ENCODE assay signal across 19 mouse cellular contexts in genomic region chr16:57685790-57686399, GRCm38 (mm10).
A peak's percentile ranks its signal among the peaks of the same experiment; 100 is the strongest.
DNase-seq lines count a peak whose midpoint lies in the region; ATAC-seq and TF ChIP-seq lines count a peak whose summit lies in the region.
"Had no signal": no experiment of that assay in that cellular context is flagged by ENCODE, and none has a peak within 500 bp of the region (broad histone marks: within the 10 kb centered on the region; RNA-seq: fewer than 3 reads in every experiment).

No protein-coding gene starts in this region.

- peaks cover 2% of the 10 kb centered on the region; the same call in 1 of the 2 replicates for H3K36me3 ChIP-seq in heart, adult 2 months (ENCODE audit: control insufficient read depth, insufficient read depth, low read length)
- H3K36me3 ChIP-seq in midbrain, embryonic 11.5 days (ENCODE audit: control insufficient read depth, insufficient read depth, low read length), result no peaks in the 10 kb centered on the region
- no peaks in the 10 kb centered on the region for H3K36me3 ChIP-seq in midbrain, embryonic 16.5 days (ENCODE audit: control insufficient read depth, insufficient read depth, low read length)
- H3K36me3 ChIP-seq in intestine, embryonic 15.5 days, result no peaks in the 10 kb centered on the region
- no peaks in the 10 kb centered on the region for H3K36me3 ChIP-seq in stomach, embryonic 15.5 days
- H3K36me3 ChIP-seq: forebrain, embryonic 15.5 days; neural tube, embryonic 13.5 days had no signal

- TF ChIP-seq EP300 in heart, adult 2 months (IDR thresholded peaks at IDR 0.05; ENCODE audit: insufficient read depth, low read depth, low read length), result no peak

- H3K4me3 ChIP-seq in heart, adult 2 months, result no peak overlapping the region
- no peak overlapping the region for H3K4me3 ChIP-seq in midbrain, embryonic 11.5 days (ENCODE audit: low read depth, low read length)
- H3K4me3 ChIP-seq in midbrain, embryonic 16.5 days (ENCODE audit: low read depth, low read length), result no peak overlapping the region
- H3K4me3 ChIP-seq in intestine, embryonic 15.5 days (replicated peaks), result no peak overlapping the region
- H3K4me3 ChIP-seq in stomach, embryonic 15.5 days (replicated peaks), result no peak overlapping the region
- H3K4me3 ChIP-seq: forebrain, embryonic 15.5 days; megakaryocyte, embryonic 14.5 days; neural tube, embryonic 13.5 days had no signal

- TF ChIP-seq POLR2A in heart, adult 2 months (IDR thresholded peaks at IDR 0.05; ENCODE audit: insufficient read depth, low read depth, low read length), result no peak

- H3K79me2 ChIP-seq in heart, adult 2 months (replicated peaks; ENCODE audit: control insufficient read depth, insufficient read depth, low read length), result no peaks in the 10 kb centered on the region

- H3K27me3 ChIP-seq in heart, adult 2 months (ENCODE audit: control insufficient read depth, insufficient read depth, low read length), result no peaks in the 10 kb centered on the region
- H3K27me3 ChIP-seq in midbrain, embryonic 11.5 days (ENCODE audit: control insufficient read depth, insufficient read depth, low read length), result no peaks in the 10 kb centered on the region
- no peaks in the 10 kb centered on the region for H3K27me3 ChIP-seq in midbrain, embryonic 16.5 days (ENCODE audit: control insufficient read depth, insufficient read depth, low read depth, low read length)
- no peaks in the 10 kb centered on the region for H3K27me3 ChIP-seq in intestine, embryonic 15.5 days (replicated peaks)
- H3K27me3 ChIP-seq in stomach, embryonic 15.5 days (replicated peaks), result no peaks in the 10 kb centered on the region
- H3K27me3 ChIP-seq: forebrain, embryonic 15.5 days; megakaryocyte, embryonic 14.5 days; neural tube, embryonic 13.5 days had no signal

- no peaks in the 10 kb centered on the region for H3K9me3 ChIP-seq in midbrain, embryonic 11.5 days (ENCODE audit: control insufficient read depth, low read length)
- no peaks in the 10 kb centered on the region for H3K9me3 ChIP-seq in midbrain, embryonic 16.5 days (replicated peaks; ENCODE audit: control insufficient read depth, low read length, poor library complexity, severe bottlenecking)
- no peaks in the 10 kb centered on the region for H3K9me3 ChIP-seq in intestine, embryonic 15.5 days
- no peaks in the 10 kb centered on the region for H3K9me3 ChIP-seq in stomach, embryonic 15.5 days
- H3K9me3 ChIP-seq: forebrain, embryonic 15.5 days; megakaryocyte, embryonic 14.5 days; neural tube, embryonic 13.5 days had no signal

- ATAC-seq in midbrain, embryonic 11.5 days (ENCODE audit: low FRiP score), result peak; percentile 50; the same call in 1 of the 2 replicates
- no peak for ATAC-seq in midbrain, embryonic 16.5 days
- peak; percentile 96 for ATAC-seq in intestine, embryonic 15.5 days
- peak; percentile 82 for ATAC-seq in stomach, embryonic 15.5 days (ENCODE audit: insufficient read depth, low FRiP score, low read depth)
- ATAC-seq: forebrain, embryonic 15.5 days; liver, postnatal 0 days had no signal

- no peak overlapping the region for H3K4me2 ChIP-seq in midbrain, embryonic 11.5 days
- H3K4me2 ChIP-seq in midbrain, embryonic 16.5 days (ENCODE audit: low read length), result no peak overlapping the region
- no peak overlapping the region for H3K4me2 ChIP-seq in intestine, embryonic 15.5 days (replicated peaks)
- H3K4me2 ChIP-seq in stomach, embryonic 15.5 days, result no peak overlapping the region
- H3K4me2 ChIP-seq: forebrain, embryonic 15.5 days; neural tube, embryonic 13.5 days had no signal

- no peaks in the 10 kb centered on the region; the same call in 1 of the 2 replicates for H3K4me1 ChIP-seq in heart, adult 2 months (ENCODE audit: control insufficient read depth, insufficient read depth, low read length)
- no peaks in the 10 kb centered on the region for H3K4me1 ChIP-seq in midbrain, embryonic 11.5 days (ENCODE audit: control insufficient read depth, insufficient read depth, low read length)
- no peaks in the 10 kb centered on the region for H3K4me1 ChIP-seq in midbrain, embryonic 16.5 days (ENCODE audit: control insufficient read depth, insufficient read depth, low read length)
- no peaks in the 10 kb centered on the region for H3K4me1 ChIP-seq in intestine, embryonic 15.5 days (replicated peaks)
- no peaks in the 10 kb centered on the region for H3K4me1 ChIP-seq in stomach, embryonic 15.5 days
- H3K4me1 ChIP-seq: forebrain, embryonic 15.5 days; megakaryocyte, embryonic 14.5 days; neural tube, embryonic 13.5 days had no signal

- H3K27ac ChIP-seq in heart, adult 2 months, result peak overlapping the region; percentile 8; the same call in 1 of the 2 replicates
- H3K27ac ChIP-seq in midbrain, embryonic 11.5 days (ENCODE audit: low read depth, low read length), result no peak overlapping the region
- H3K27ac ChIP-seq in midbrain, embryonic 16.5 days (ENCODE audit: low read length), result no peak overlapping the region
- no peak overlapping the region for H3K27ac ChIP-seq in intestine, embryonic 15.5 days
- no peak overlapping the region for H3K27ac ChIP-seq in stomach, embryonic 15.5 days
- H3K27ac ChIP-seq: forebrain, embryonic 15.5 days; kidney, postnatal 0 days; neural tube, embryonic 13.5 days had no signal

- no peak overlapping the region for H3K9ac ChIP-seq in heart, adult 2 months (ENCODE audit: low read depth, low read length)
- no peak overlapping the region for H3K9ac ChIP-seq in midbrain, embryonic 11.5 days (ENCODE audit: low read length)
- no peak overlapping the region for H3K9ac ChIP-seq in midbrain, embryonic 16.5 days (ENCODE audit: low read depth, low read length)
- no peak overlapping the region for H3K9ac ChIP-seq in intestine, embryonic 15.5 days
- H3K9ac ChIP-seq in stomach, embryonic 15.5 days, result no peak overlapping the region
- H3K9ac ChIP-seq: forebrain, embryonic 15.5 days; liver, postnatal 0 days; neural tube, embryonic 13.5 days had no signal

- TF ChIP-seq CTCF in heart, adult 2 months (IDR thresholded peaks at IDR 0.05), result no peak

- intact Hi-C loops in heart, adult 2 months (cut with DNase I), result no loop called here

- DNase-seq in heart, adult 2 months, result no peak
- DNase-seq in heart, adult 9 months (ENCODE audit: low spot score in 2 of 2), result no peak
- DNase-seq in midbrain, embryonic 11.5 days (ENCODE audit: low spot score, missing footprints), result no peak
- no peak for DNase-seq in adrenal gland, adult 8-10 months
- no peak for DNase-seq in thymus, postnatal 4 days
- DNase-seq: adrenal gland, postnatal 14 days; cerebellum, adult 11-12 months; cerebellum, postnatal 36 days; heart, adult 11 months; liver, postnatal 0 days; right cerebral cortex, postnatal 25 days; thymus, postnatal 14 days had no signal

- WGBS in heart, adult 2 months, result 66% methylated on average over 5 of the region's 5 CpGs
- 47% methylated on average over 5 of the region's 5 CpGs for WGBS in midbrain, embryonic 11.5 days
- 52% methylated on average over 5 of the region's 5 CpGs for WGBS in midbrain, embryonic 16.5 days
- WGBS in intestine, embryonic 15.5 days, result 46% methylated on average over 5 of the region's 5 CpGs
- 43% methylated on average over 5 of the region's 5 CpGs for WGBS in stomach, embryonic 15.5 days
